Mouse (Mus musculus): ENCODE data around the gene Sdhc. TPM values are rescaled to one million over a fixed set of nuclear protein-coding genes. Genes with fewer than 3 reads are reported as not detected.

Sdhc gene
- total and polyA plus RNA-seq, 3 experiments = 87.5 to 205 (median 153) TPM

GRCm38 (mm10) chr1:171102547-171103177 is 47.7 kb downstream of the Sdhc start:
- H3K79me2 ChIP-seq (replicated peaks; ENCODE audit: control insufficient read depth, extremely low read depth, insufficient read depth, poor library complexity, severe bottlenecking) = no peaks in the 10 kb centered on the region
- dilution Hi-C loops (cut with MboI; ENCODE audit: extremely low pct_ligation_motif_present, extremely low pct_unique_long_range_greater_than_20kb, low sequenced_read_pairs) = no loop called here
- peaks cover 0 to 12% of the 10 kb centered on the region in 2 experiments; a peak in 2 of 4 replicates for H3K4me1 ChIP-seq (ENCODE audit: control insufficient read depth in 1 of 2, insufficient read depth in 2 of 2)
- peak overlapping the region; percentile 66 to 86 (median 70) for H3K4me3 ChIP-seq (replicated peaks in 1 of 3; ENCODE audit: low read depth in 2 of 3, low read length in 2 of 3, poor library complexity in 1 of 3)
- in situ Hi-C loops (cut with MboI; ENCODE audit: low pct_ligation_motif_present, low pct_unique_long_range_greater_than_20kb, low sequenced_read_pairs) = loop anchor here (5.0 to 10.0 kb wide), 2 partner anchors 60 to 372 kb away; no protein-coding TSS in a partner anchor
- no peaks in the 10 kb centered on the region for H3K27me3 ChIP-seq (replicated peaks)
- DNase-seq (ENCODE audit: extremely low read depth) = peak; percentile 90
- H3K4me2 ChIP-seq (ENCODE audit: insufficient read depth, low read depth, poor library complexity, severe bottlenecking) = peak overlapping the region; percentile 92
- no peak overlapping the region; the same call in 1 of the 2 replicates for H3K27ac ChIP-seq (ENCODE audit: insufficient read depth, low read depth)
- H3K9ac ChIP-seq (ENCODE audit: insufficient read depth, low read depth) = peak overlapping the region; percentile 45; the same call in 1 of the 2 replicates
- TF ChIP-seq GABPA (IDR thresholded peaks at IDR 0.05; ENCODE audit: insufficient replicate concordance, low read depth, low read length) (no peak), MAX (IDR thresholded peaks at IDR 0.05; ENCODE audit: low read length) (no peak), RAD21 (IDR thresholded peaks at IDR 0.05; ENCODE audit: low read depth, low read length) (no peak), BHLHE40 (IDR thresholded peaks at IDR 0.05; ENCODE audit: low read depth, low read length) (no peak), UBTF (IDR thresholded peaks at IDR 0.05; ENCODE audit: low read depth, low read length) (no peak), RCOR1 (conservative IDR thresholded peaks at IDR 0.05; ENCODE audit: low read depth, low read length) (no peak), TCF12 (IDR thresholded peaks at IDR 0.05; ENCODE audit: low read depth, low read length) (no peak), ELF1 (IDR thresholded peaks at IDR 0.05; ENCODE audit: low read depth, low read length) (peak; percentile 94), HCFC1 (IDR thresholded peaks at IDR 0.05; ENCODE audit: low read depth, low read length) (no peak), PAX5 (IDR thresholded peaks at IDR 0.05; ENCODE audit: low read length) (no peak), IRF4 (IDR thresholded peaks at IDR 0.05; ENCODE audit: low read depth, low read length) (peak; percentile 27; the same call in 1 of the 2 replicates), MEF2A (IDR thresholded peaks at IDR 0.05; ENCODE audit: borderline replicate concordance, low read depth, low read length) (peak; percentile 19; the same call in 1 of the 2 replicates), ZMIZ1 (IDR thresholded peaks at IDR 0.05; ENCODE audit: low read depth, low read length) (no peak), JUND (conservative IDR thresholded peaks at IDR 0.05; ENCODE audit: low read depth, low read length) (no peak), USF2 (conservative IDR thresholded peaks at IDR 0.05; ENCODE audit: low read depth, low read length) (no peak), JUN (IDR thresholded peaks at IDR 0.05; ENCODE audit: insufficient read depth, low read depth, low read length) (no peak), E2F4 (IDR thresholded peaks at IDR 0.05; ENCODE audit: insufficient replicate concordance, low read depth, low read length) (0 out of 2 replicates have a peak, but pooled peaks have one; percentile 45), CTCF (conservative IDR thresholded peaks at IDR 0.05 in 1 of 2, IDR thresholded peaks at IDR 0.05 in 1 of 2; ENCODE audit: low read depth in 2 of 2, low read length in 2 of 2) (no peak), ZC3H11A (IDR thresholded peaks at IDR 0.05; ENCODE audit: low read depth, low read length) (no peak), MAFK (IDR thresholded peaks at IDR 0.05; ENCODE audit: insufficient replicate concordance, low read length) (peak; percentile 76), NELFE (IDR thresholded peaks at IDR 0.05; ENCODE audit: low read depth, low read length) (no peak), POLR2AphosphoS2 (IDR thresholded peaks at IDR 0.05; ENCODE audit: low read depth, low read length) (no peak), CHD2 (IDR thresholded peaks at IDR 0.05; ENCODE audit: low read length) (no peak), ETS1 (conservative IDR thresholded peaks at IDR 0.05; ENCODE audit: low read depth, low read length) (no peak), SIN3A (IDR thresholded peaks at IDR 0.05; ENCODE audit: low read length) (no peak), SMC3 (IDR thresholded peaks at IDR 0.05; ENCODE audit: low read depth, low read length) (no peak), MYC (IDR thresholded peaks at IDR 0.05; ENCODE audit: low read depth, low read length) (no peak), EP300 (IDR thresholded peaks at IDR 0.05; ENCODE audit: low read length) (no peak), MAZ (IDR thresholded peaks at IDR 0.05; ENCODE audit: low read depth, low read length) (no peak), ZNF384 (IDR thresholded peaks at IDR 0.05; ENCODE audit: low read depth, low read length) (no peak), TBP (conservative IDR thresholded peaks at IDR 0.05; ENCODE audit: low read depth, low read length) (peak; percentile 99), USF1 (IDR thresholded peaks at IDR 0.05; ENCODE audit: low read depth, low read length) (no peak), KAT2A (IDR thresholded peaks at IDR 0.05; ENCODE audit: insufficient replicate concordance, low read length) (peak; percentile 74; the same call in 1 of the 2 replicates), MXI1 (IDR thresholded peaks at IDR 0.05; ENCODE audit: low read depth, low read length) (no peak), NRF1 (IDR thresholded peaks at IDR 0.05; ENCODE audit: low read depth, low read length) (no peak; the same call in 1 of the 2 replicates), CHD1 (IDR thresholded peaks at IDR 0.05; ENCODE audit: low read depth, low read length) (no peak), ZKSCAN1 (IDR thresholded peaks at IDR 0.05; ENCODE audit: borderline replicate concordance, low read depth, low read length) (no peak), POLR2A (IDR thresholded peaks at IDR 0.05; ENCODE audit: low read depth, low read length) (no peak)
- H3K9me3 ChIP-seq (replicated peaks; ENCODE audit: low read length) = peaks cover 5% of the 10 kb centered on the region
- no peaks in the 10 kb centered on the region for H3K36me3 ChIP-seq (replicated peaks in 1 of 2; ENCODE audit: control insufficient read depth in 1 of 2, insufficient read depth in 1 of 2, low read length in 1 of 2)

Data from CH12.LX (cell line).